22 mouse cellular contexts compared by ENCODE assay signal in genomic region chr9:47353972-47354371, GRCm38 (mm10).
A peak's percentile ranks its signal among the peaks of the same experiment; 100 is the strongest.
DNase-seq lines count a peak whose midpoint lies in the region; ATAC-seq and TF ChIP-seq lines count a peak whose summit lies in the region.
"Had no signal": no experiment of that assay in that cellular context is flagged by ENCODE, and none has a peak within 500 bp of the region (broad histone marks: within the 10 kb centered on the region; RNA-seq: fewer than 3 reads in every experiment).

No protein-coding gene starts in this region.

- no peak overlapping the region for H3K9ac ChIP-seq in midbrain, embryonic 11.5 days (ENCODE audit: low read length)
- H3K9ac ChIP-seq in midbrain, embryonic 15.5 days, result no peak overlapping the region
- H3K9ac ChIP-seq: embryonic facial prominence, embryonic 13.5 days; embryonic facial prominence, embryonic 15.5 days; forebrain, embryonic 12.5 days had no signal

- peak overlapping the region; percentile 51; the same call in 1 of the 2 replicates for H3K27ac ChIP-seq in layer of hippocampus, adult 2 months
- no peak overlapping the region for H3K27ac ChIP-seq in midbrain, embryonic 11.5 days (ENCODE audit: low read depth, low read length)
- no peak overlapping the region for H3K27ac ChIP-seq in midbrain, embryonic 15.5 days
- peak overlapping the region; percentile 14; the same call in 1 of the 2 replicates for H3K27ac ChIP-seq in embryonic facial prominence, embryonic 10.5 days (replicated peaks)
- H3K27ac ChIP-seq in limb, embryonic 10.5 days, result peak overlapping the region; percentile 84
- H3K27ac ChIP-seq: embryonic facial prominence, embryonic 13.5 days; embryonic facial prominence, embryonic 15.5 days; forebrain, embryonic 12.5 days had no signal

- no peak for ATAC-seq in midbrain, embryonic 11.5 days (ENCODE audit: low FRiP score)
- ATAC-seq in midbrain, embryonic 15.5 days (replicated peaks), result no peak
- ATAC-seq: forebrain, embryonic 14.5 days; forebrain, embryonic 16.5 days had no signal

- no peak for TF ChIP-seq CTCF in layer of hippocampus, adult 2 months (conservative IDR thresholded peaks at IDR 0.05)

- peaks cover 7% of the 10 kb centered on the region; the same call in 1 of the 2 replicates for H3K4me1 ChIP-seq in midbrain, embryonic 11.5 days (ENCODE audit: control insufficient read depth, insufficient read depth, low read length)
- peaks cover 30% of the 10 kb centered on the region for H3K4me1 ChIP-seq in midbrain, embryonic 15.5 days
- peaks cover 65% of the 10 kb centered on the region for H3K4me1 ChIP-seq in embryonic facial prominence, embryonic 10.5 days
- H3K4me1 ChIP-seq in limb, embryonic 10.5 days, result peaks cover 68% of the 10 kb centered on the region

- WGBS in midbrain, embryonic 11.5 days, result 81% methylated on average over 5 of the region's 5 CpGs
- WGBS in midbrain, embryonic 15.5 days, result 70% methylated on average over 5 of the region's 5 CpGs
- 76% methylated on average over 5 of the region's 5 CpGs for whole genome bisulfite sequencing in embryonic facial prominence, embryonic 10.5 days
- 83% methylated on average over 5 of the region's 5 CpGs for WGBS in limb, embryonic 10.5 days

- no peaks in the 10 kb centered on the region for H3K9me3 ChIP-seq in midbrain, embryonic 11.5 days (ENCODE audit: control insufficient read depth, low read length)
- H3K9me3 ChIP-seq in midbrain, embryonic 15.5 days, result no peaks in the 10 kb centered on the region
- H3K9me3 ChIP-seq in embryonic facial prominence, embryonic 10.5 days, result no peaks in the 10 kb centered on the region
- H3K9me3 ChIP-seq in limb, embryonic 10.5 days (replicated peaks), result no peaks in the 10 kb centered on the region
- H3K9me3 ChIP-seq: embryonic facial prominence, embryonic 13.5 days; embryonic facial prominence, embryonic 15.5 days; forebrain, embryonic 10.5 days; forebrain, embryonic 12.5 days had no signal

- H3K27me3 ChIP-seq in midbrain, embryonic 11.5 days (ENCODE audit: control insufficient read depth, insufficient read depth, low read length), result no peaks in the 10 kb centered on the region; the same call in 1 of the 2 replicates
- no peaks in the 10 kb centered on the region for H3K27me3 ChIP-seq in midbrain, embryonic 15.5 days (replicated peaks)
- H3K27me3 ChIP-seq in embryonic facial prominence, embryonic 10.5 days (replicated peaks; ENCODE audit: low read depth, poor library complexity, severe bottlenecking), result peaks cover 60% of the 10 kb centered on the region
- H3K27me3 ChIP-seq in limb, embryonic 10.5 days (ENCODE audit: low read depth, poor library complexity, severe bottlenecking), result 0 out of 2 replicates have a peak, but pooled peaks cover 2% of the 10 kb centered on the region
- H3K27me3 ChIP-seq: embryonic facial prominence, embryonic 13.5 days had no signal

- H3K36me3 ChIP-seq in midbrain, embryonic 11.5 days (ENCODE audit: control insufficient read depth, insufficient read depth, low read length), result no peaks in the 10 kb centered on the region
- H3K36me3 ChIP-seq in midbrain, embryonic 15.5 days (replicated peaks), result no peaks in the 10 kb centered on the region
- H3K36me3 ChIP-seq in embryonic facial prominence, embryonic 10.5 days (replicated peaks), result no peaks in the 10 kb centered on the region
- no peaks in the 10 kb centered on the region for H3K36me3 ChIP-seq in limb, embryonic 10.5 days
- H3K36me3 ChIP-seq: embryonic facial prominence, embryonic 13.5 days; embryonic facial prominence, embryonic 15.5 days; forebrain, embryonic 10.5 days; forebrain, embryonic 12.5 days had no signal

- DNase-seq in layer of hippocampus, adult 2 months (ENCODE audit: low spot score in 2 of 2), result peak in 1 of 2 experiments; percentile 54
- no peak for DNase-seq in layer of hippocampus, postnatal 25 days (ENCODE audit: extremely low spot score in 1 of 2, low spot score in 1 of 2)
- peak; percentile 71 for DNase-seq in midbrain, embryonic 11.5 days (ENCODE audit: low spot score, missing footprints)
- DNase-seq in embryonic facial prominence, embryonic 10.5 days (ENCODE audit: low spot score), result no peak
- DNase-seq in limb, embryonic 10.5 days (ENCODE audit: low spot score), result no peak
- no peak for DNase-seq in urinary bladder, adult 18-20 months (ENCODE audit: low spot score in 2 of 2)
- DNase-seq: adrenal gland, adult 2 months; adrenal gland, postnatal 14 days; adrenal gland, postnatal 36 days; cerebellum, adult 11-12 months; cerebellum, adult 2 months; cerebellum, adult 9-10 months; cerebellum, postnatal 10 days; cerebellum, postnatal 25 days had no signal

- H3K4me3 ChIP-seq in layer of hippocampus, adult 2 months, result no peak overlapping the region
- no peak overlapping the region for H3K4me3 ChIP-seq in midbrain, embryonic 11.5 days (ENCODE audit: low read depth, low read length)
- H3K4me3 ChIP-seq in midbrain, embryonic 15.5 days, result no peak overlapping the region
- no peak overlapping the region for H3K4me3 ChIP-seq in embryonic facial prominence, embryonic 10.5 days
- no peak overlapping the region for H3K4me3 ChIP-seq in limb, embryonic 10.5 days
- H3K4me3 ChIP-seq: embryonic facial prominence, embryonic 13.5 days; embryonic facial prominence, embryonic 15.5 days; erythroblast, embryonic 14.5 days; forebrain, embryonic 10.5 days; forebrain, embryonic 12.5 days had no signal

- no peak overlapping the region for H3K4me2 ChIP-seq in midbrain, embryonic 11.5 days
- no peak overlapping the region for H3K4me2 ChIP-seq in midbrain, embryonic 15.5 days
- H3K4me2 ChIP-seq: embryonic facial prominence, embryonic 13.5 days; embryonic facial prominence, embryonic 15.5 days; forebrain, embryonic 12.5 days had no signal

Comparison
In these comparisons a context has a peak if more than half of its experiments do, and no peak if none do; other contexts are left out.
1. H3K27ac ChIP-seq: peak in layer of hippocampus, adult 2 months (single experiment), embryonic facial prominence, embryonic 10.5 days (single experiment) and limb, embryonic 10.5 days (single experiment); none in midbrain, embryonic 11.5 days (single experiment) and midbrain, embryonic 15.5 days (single experiment).